Mouse (Mus musculus): Measurements from ENCODE around the gene Cramp1l.

GRCm38 (mm10) chr17:25045281-25045680 lies 29.7 kb upstream of the Cramp1l start:
- TF ChIP-seq CTCF (IDR thresholded peaks at IDR 0.05): no peak
- no peak for TF ChIP-seq EP300 (IDR thresholded peaks at IDR 0.05)

All from lung, postnatal 0 days (tissue).